Mouse (Mus musculus) adrenal gland, postnatal 14 days (tissue): ENCODE results near the gene Ublcp1. TPM values are rescaled to one million over a fixed set of nuclear protein-coding genes. Genes with fewer than 3 reads are reported as not detected.
A peak's percentile ranks its signal among the peaks of the same experiment; 100 is the strongest.

ENCODE experiments used
- DNase-seq: peaks from one replicate; pipeline ENCODE4 v3.0.0; 2021; ENCODE audit warnings: mixed read lengths
- microRNA-seq, 2 experiments: library from miRNA; unstranded; fragments of <30 nt; microRNA quantifications; one replicate each; pipeline ENCODE4 v1.2.0; 2021
- total RNA-seq: library from RNA; stranded (reverse); gene quantifications from 2 replicates; pipeline ENCODE4 v1.2.3, GENCODE M21; 2021

The Ublcp1 gene
- total RNA-seq, 1 experiment from 2014 or later: 42.6 TPM

DNA sequence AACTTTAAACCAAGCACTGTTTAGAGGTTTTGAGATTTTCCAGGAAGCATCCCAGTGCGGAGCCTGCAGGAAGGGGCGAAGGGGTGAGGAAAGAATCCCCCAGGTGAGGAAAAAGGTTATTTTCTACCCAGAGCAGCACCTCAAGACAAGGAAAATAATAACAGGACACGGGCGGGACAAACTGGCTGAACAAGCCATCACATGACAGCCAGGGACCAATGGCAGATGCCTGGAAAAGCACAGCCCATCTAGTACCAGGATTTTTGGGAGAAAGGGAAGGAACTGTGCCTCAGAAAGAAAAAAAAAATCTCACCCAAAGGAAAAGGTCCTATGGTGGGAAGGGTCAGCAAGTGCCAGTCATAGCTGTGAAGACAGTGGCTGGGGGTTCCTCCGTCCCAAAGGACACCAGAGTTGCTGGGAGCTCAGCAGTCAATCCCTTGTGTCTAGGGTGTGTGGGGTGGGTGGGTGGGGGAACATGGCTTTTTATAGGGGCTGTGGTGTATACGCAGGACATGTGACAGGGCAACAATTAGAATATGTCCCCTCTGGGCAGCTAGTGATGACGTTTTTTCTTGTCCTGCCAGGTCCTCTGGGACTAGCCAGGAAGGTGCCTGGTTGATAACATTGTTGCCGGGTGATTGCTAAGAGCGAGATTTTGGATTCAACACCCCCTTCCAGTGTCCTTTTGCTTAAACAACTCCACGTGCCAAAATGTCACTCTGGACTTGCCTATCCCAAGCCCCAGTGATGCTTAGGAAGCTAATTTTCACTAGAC lies 47.8 kb downstream of the Ublcp1 start:
- DNase-seq: no peak

DNA sequence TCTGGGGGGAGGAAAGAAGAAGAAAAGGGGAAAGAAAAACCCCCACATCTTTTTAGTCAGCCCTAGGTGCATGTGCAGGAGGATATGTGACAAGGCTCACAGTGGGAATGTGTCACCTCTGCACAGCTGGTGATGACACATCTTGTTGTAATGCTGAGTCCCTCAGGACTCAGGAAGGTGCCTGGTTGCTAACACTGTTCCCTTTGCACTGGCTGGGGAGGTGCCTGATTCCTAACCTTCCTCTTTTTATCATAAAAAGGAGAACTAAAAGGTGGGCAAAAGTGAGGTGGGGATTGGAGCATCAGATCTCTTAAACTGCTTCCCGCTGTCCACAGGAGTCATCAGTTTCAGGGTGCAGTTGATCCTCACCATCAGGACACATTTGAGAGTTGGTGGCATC lies 52.9 kb downstream of the Ublcp1 start:
- no peak for DNase-seq

DNA sequence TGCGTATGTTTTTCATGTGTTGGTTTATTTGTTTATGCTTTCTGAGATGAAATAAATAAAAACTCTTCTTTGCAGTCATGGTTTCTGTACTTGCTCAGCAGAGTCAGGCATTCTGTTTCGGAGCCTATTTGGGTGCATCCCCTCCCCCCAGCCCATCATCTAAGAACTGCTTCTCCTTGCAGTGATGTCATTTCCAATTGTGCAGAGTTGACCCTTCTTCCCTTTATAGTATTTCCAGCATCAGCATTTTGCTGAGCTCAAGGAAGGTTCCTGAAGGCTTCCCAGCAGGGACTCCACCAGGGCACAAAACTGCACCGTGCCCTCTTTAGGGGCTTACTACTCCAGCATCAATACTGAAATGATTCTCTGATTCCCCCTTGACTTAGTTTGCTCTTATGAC lies 55.7 kb downstream of the Ublcp1 start:
- DNase-seq: no peak

DNA sequence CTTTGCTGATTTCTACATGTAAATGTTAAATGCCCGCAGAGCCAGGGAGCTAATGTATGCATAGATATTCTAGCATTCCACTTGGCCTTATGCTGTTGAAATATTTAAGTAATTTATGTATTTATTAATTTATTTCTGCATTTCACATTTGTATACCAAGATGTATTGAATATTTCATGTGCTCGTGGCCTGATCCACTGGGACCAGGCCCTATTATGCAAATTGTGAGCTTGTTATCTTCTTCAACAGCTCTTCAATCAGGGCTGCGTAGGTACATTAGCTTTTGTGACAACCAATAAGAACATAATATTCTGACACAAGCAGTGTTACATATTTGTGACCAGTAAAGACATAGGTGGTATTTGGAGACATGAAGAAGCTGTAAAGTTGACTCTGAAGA lies 56.9 kb downstream of the Ublcp1 start:
- DNase-seq: no peak

DNA sequence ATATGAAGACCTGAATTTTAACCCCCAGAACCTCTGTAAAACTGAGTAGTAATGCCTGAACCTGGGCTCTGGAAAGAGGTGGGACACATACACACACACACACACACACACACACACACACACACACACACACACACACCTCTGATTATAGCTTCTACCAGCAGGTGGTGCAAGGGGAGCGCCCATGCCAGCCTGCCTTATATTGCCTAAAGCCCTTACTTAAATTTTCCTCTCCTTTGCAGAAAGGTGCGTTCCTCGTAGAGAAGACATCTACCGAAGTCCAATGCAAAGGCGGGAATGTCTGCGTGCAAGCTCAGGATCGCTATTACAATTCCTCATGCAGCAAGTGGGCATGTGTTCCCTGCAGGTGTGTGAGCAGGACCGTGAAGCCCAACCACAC lies 58.0 kb downstream of the Ublcp1 start:
- peak; percentile 24 for DNase-seq

DNA sequence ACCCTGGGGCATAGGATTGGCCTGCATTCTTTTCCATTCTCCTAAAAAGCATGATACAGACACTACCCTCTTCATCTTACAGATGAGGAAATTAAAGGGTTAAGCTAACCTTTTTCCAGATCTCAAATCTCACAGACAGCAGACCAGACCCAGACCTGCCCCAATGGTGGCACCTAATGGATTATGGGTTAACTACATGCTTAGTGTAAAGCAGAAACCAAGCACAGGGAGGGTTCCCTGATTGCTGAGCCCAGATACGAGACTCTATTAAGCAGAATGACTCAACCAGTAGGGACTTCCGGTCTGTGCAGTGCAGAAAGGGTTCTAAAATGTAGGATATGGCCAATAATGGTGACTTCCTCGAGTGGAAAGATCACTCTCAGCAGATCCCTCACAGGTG lies 59.9 kb downstream of the Ublcp1 start:
- no peak for DNase-seq

DNA sequence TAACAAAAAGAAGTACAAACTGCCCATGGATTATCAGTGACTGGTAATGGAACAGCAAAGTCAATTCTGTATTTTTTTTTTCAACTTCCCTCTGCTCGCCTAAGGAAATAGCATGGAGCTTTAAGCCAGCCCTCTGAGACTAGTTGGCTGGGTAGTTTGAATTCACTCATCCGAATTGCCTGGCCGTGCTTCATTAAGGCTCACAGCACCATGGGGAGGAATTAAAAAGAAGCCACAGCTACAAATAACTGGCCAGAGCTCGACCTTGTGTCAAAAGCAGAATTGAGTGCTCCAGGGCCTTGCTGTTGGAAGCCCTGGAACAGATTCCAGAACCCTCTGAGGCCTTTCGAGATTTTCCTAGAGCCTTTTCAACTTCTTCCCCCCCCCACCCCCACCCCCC lies 61.7 kb downstream of the Ublcp1 start:
- no peak for DNase-seq

DNA sequence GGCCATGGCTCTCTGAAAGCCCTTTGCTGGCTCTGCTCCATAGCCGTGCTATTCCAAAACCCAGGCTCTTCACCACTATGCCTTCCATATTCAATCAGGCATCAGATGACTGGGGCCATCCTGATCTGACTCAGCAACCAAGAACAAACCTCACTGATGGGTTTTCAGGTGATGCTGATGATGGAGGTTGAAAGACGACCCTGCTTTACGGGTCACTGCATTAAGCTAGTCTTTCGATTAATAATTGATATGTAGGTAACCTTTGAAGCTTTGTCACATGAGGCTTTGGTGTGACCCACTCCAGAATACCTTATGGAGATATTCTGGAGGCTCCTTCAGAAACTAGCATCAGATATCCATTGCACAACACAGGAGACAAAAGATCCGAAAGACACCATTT lies 63.8 kb downstream of the Ublcp1 start:
- no peak for DNase-seq

DNA sequence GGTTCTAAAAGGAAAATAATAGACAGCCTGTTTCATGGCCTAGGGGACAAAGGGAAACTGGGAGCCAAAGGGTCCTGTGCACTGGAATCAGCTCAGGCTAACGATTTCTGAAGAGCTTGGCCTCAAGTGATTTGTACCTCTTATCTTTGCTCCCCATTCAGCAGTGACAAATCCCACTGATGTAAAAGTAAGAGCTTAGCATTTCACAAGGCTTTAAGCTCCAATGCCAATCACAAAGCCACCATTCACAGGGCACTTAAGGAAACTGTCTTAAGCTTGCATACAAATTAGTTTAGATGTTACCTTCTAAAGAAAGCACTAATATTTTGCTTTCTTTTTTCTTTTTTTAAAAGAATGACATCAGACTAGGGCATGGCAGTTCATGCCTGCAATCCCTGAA lies 64.3 kb downstream of the Ublcp1 start:
- DNase-seq: no peak

DNA sequence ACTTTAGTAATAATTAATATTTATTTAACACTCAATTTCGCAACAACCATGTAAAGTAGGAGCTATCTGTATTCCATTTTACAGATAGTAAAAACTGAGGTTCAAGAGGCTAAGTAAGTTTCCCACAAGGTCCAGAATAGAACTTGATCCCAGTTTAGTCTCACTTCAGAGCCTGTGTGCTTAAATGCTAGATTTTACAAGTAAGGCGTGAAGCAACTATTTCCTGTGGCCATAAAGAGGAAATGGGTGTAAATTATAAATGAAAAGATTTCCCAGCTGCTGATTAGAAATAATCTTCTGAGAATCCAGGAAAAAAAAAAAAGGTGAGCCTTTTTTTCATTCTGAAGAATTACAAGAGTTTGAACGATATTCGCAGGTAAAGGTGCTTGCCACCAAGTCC lies 65.2 kb downstream of the Ublcp1 start:
- DNase-seq: no peak

Small RNAs within 50 kb of the gene (microRNA-seq; reads per million reads assigned to microRNA genes)
- 0 to 0.43 reads per million in 2 experiments for gene Gm22121

Other genes with a start within 250 kb of the Ublcp1 start
- gene Il12b, start 70.4 kb downstream of the Ublcp1 start, total RNA-seq: not detected in 2 replicates
- gene Rnf145, start 48.5 kb upstream of the Ublcp1 start, total RNA-seq: 62.1 and 62.6 TPM in 2 replicates
- gene Ebf1, start 146.8 kb upstream of the Ublcp1 start, total RNA-seq: 35.5 and 50.8 TPM in 2 replicates